Mouse (Mus musculus) G1E (cell line): ENCODE data around the gene Lamp2. TPM values are rescaled to one million over a fixed set of nuclear protein-coding genes. Genes with fewer than 3 reads are reported as not detected.

Experiments used
- ATAC-seq: 2 replicates; pipeline ENCODE4 v1.8.0; 2016; ENCODE audit warnings: mild to moderate bottlenecking; ENCODE audit not compliant: insufficient number of reproducible peaks, poor library complexity, low FRiP score, severe bottlenecking; ENCODE audit errors: extremely low read depth
- DNase-seq: peaks from one replicate; pipeline ENCODE4 v3.0.0; 2012; ENCODE audit warnings: low spot score
- H3K27me3 ChIP-seq: 2 replicates; pipeline ENCODE4 v1.6.1; 2012; ENCODE audit warnings: mild to moderate bottlenecking, low read length, inconsistent platforms; ENCODE audit not compliant: insufficient read depth
- H3K36me3 ChIP-seq: replicated peaks from 2 replicates; pipeline ENCODE3; 2012; ENCODE audit warnings: mild to moderate bottlenecking, inconsistent platforms
- H3K4me1 ChIP-seq: 2 replicates; pipeline ENCODE4 v1.6.1; 2012; ENCODE audit warnings: low read depth, low read length, inconsistent platforms, mixed read lengths; ENCODE audit not compliant: insufficient read depth
- H3K4me3 ChIP-seq: 2 replicates; pipeline ENCODE4 v1.5.1; 2012; ENCODE audit warnings: low read depth, mild to moderate bottlenecking, inconsistent platforms, low read length, moderate library complexity, mixed read lengths
- H3K9me3 ChIP-seq: replicated peaks from 2 replicates; pipeline ENCODE4 v1.6.1; 2012; ENCODE audit warnings: inconsistent platforms
- CTCF ChIP-seq: IDR thresholded peaks from 2 replicates; pipeline ENCODE4 v1.5.1; 2012; ENCODE audit warnings: low read depth, low read length, inconsistent platforms, mixed read lengths
- GATA1 ChIP-seq: IDR thresholded peaks from 2 replicates; pipeline ENCODE4 v1.6.1; 2012; ENCODE audit warnings: borderline replicate concordance, low read length, inconsistent platforms, mixed read lengths
- GATA2 ChIP-seq: IDR thresholded peaks from 2 replicates; pipeline ENCODE4 v1.6.1; 2012; ENCODE audit warnings: low read depth, low read length, inconsistent platforms, borderline replicate concordance
- POLR2AphosphoS5 ChIP-seq: IDR thresholded peaks from 2 replicates; pipeline ENCODE4 v1.6.1; 2012; ENCODE audit warnings: low read depth, low read length, inconsistent platforms; ENCODE audit not compliant: insufficient replicate concordance
- TAL1 ChIP-seq: conservative IDR thresholded peaks from 2 replicates; pipeline ENCODE4 v1.6.1; 2012; ENCODE audit warnings: low read depth, low read length, inconsistent platforms, mixed read lengths
- polyA plus RNA-seq: library from polyadenylated mRNA; stranded (reverse); fragments of >175 nt; gene quantifications from 2 replicates; pipeline ENCODE4 v1.2.3, GENCODE M21; 2012
- total RNA-seq, 2 experiments: library from RNA; stranded (forward) in 1 of 2; stranded (reverse) in 1 of 2; fragments of 200-1000 nt in 1 of 2; fragments of >200 nt in 1 of 2; fragmentation: Nextera tagmentation in 1 of 2; gene quantifications; 2 replicates each; pipeline ENCODE4 v1.2.3; 2014 to 2017

Lamp2 gene
- total and polyA plus RNA-seq, 3 experiments = 9.3 to 355 (median 270) TPM

DNA sequence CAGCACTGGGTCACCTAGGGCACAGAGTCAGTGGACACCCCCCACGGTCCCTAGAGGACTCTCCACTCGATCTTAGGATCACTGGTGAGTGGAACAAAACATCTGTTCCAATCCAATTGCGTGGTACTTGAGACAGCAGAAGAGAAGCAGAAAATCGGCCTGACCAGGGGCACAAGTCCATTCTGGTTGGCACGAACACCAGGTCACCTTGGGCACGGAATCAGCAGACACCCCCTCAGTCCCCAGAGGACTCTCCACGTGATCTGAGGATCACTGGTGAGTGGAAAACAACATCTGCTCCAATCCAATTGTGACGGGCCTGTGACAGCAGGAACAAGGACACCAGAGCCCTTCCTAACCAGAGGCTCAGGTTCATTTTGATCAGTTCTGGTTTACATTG is 94.2 kb downstream of the Lamp2 start:
- no peak for TF ChIP-seq TAL1
- no peak for TF ChIP-seq GATA1
- TF ChIP-seq GATA2 = no peak
- TF ChIP-seq CTCF = no peak
- TF ChIP-seq POLR2AphosphoS5 = no peak
- Histone ChIP-seq H3K4me1 (no peaks in the 10 kb centered on the region), H3K4me3 (no peak overlapping the region), H3K9me3 (no peaks in the 10 kb centered on the region), H3K36me3 (no peaks in the 10 kb centered on the region), H3K27me3 (no peaks in the 10 kb centered on the region)
- no peak for ATAC-seq
- no peak for DNase-seq

Other genes starting within 250 kb of the Lamp2 start
- not detected in 2 replicates for gene Tmem255a, start 204.0 kb downstream of the Lamp2 start, total RNA-seq (2014; fragmentation: Nextera tagmentation)
- 0.11 and 0.12 TPM in 2 replicates for gene Tmem255a, start 204.0 kb downstream of the Lamp2 start, total RNA-seq (2017)
- not detected in 2 replicates for gene Tmem255a, start 204.0 kb downstream of the Lamp2 start, polyA plus RNA-seq
- gene Atp1b4, start 140.3 kb downstream of the Lamp2 start, total RNA-seq (2014; fragmentation: Nextera tagmentation) = not detected in 2 replicates
- 0.16 TPM in 1 of 2 replicates, not detected in the other for gene Atp1b4, start 140.3 kb downstream of the Lamp2 start, total RNA-seq (2017)
- gene Atp1b4, start 140.3 kb downstream of the Lamp2 start, polyA plus RNA-seq = not detected in 2 replicates
- gene Cul4b, start 119.7 kb upstream of the Lamp2 start, total RNA-seq (2014; fragmentation: Nextera tagmentation) = 61.1 and 68.4 TPM in 2 replicates
- 52.1 and 62.5 TPM in 2 replicates for gene Cul4b, start 119.7 kb upstream of the Lamp2 start, total RNA-seq (2017)
- gene Cul4b, start 119.7 kb upstream of the Lamp2 start, polyA plus RNA-seq = 6.2 and 7.9 TPM in 2 replicates
- gene Mcts1, start 144.1 kb upstream of the Lamp2 start, total RNA-seq (2014; fragmentation: Nextera tagmentation) = 36.5 and 55.3 TPM in 2 replicates
- gene Mcts1, start 144.1 kb upstream of the Lamp2 start, total RNA-seq (2017) = 73.0 and 78.2 TPM in 2 replicates
- gene Mcts1, start 144.1 kb upstream of the Lamp2 start, polyA plus RNA-seq = 1.2 and 2.1 TPM in 2 replicates
- 14.7 and 18.8 TPM in 2 replicates for gene C1galt1c1, start 178.6 kb upstream of the Lamp2 start, total RNA-seq (2014; fragmentation: Nextera tagmentation)
- gene C1galt1c1, start 178.6 kb upstream of the Lamp2 start, total RNA-seq (2017) = 28.4 and 33.3 TPM in 2 replicates
- 0.25 and 0.50 TPM in 2 replicates for gene C1galt1c1, start 178.6 kb upstream of the Lamp2 start, polyA plus RNA-seq